Mouse (Mus musculus): Measurements from ENCODE around the gene Crat. TPM values are rescaled to one million over a fixed set of nuclear protein-coding genes. Genes with fewer than 3 reads are reported as not detected.
A peak's percentile ranks its signal among the peaks of the same experiment; 100 is the strongest.

The Crat gene
- polyA plus RNA-seq, 1 experiment: 96.4 TPM

DNA sequence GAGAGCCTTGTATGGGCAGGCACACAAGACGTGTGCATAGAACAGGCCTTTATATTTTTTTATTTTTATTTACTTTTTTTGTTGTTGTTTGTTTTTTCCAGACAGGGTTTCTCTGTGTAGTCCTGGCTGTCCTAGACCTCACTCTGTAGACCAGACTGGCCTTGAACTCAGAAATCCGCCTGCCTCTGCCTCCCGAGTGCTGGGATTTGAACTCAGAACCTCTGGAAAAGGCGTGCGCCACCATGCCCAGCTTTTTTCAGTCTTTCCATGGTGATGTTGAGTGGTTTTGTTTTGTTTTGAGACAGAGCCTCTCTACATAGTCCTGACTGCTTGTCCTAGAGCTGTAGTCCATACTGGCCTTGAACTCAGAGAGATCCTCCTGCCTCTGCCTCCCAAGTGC is 42.9 kb downstream of the Crat start:
- TF ChIP-seq POLR2A (IDR thresholded peaks at IDR 0.05; ENCODE audit: control insufficient read depth, extremely low read depth, insufficient read depth, low read length, poor library complexity) (no peak), CTCF (IDR thresholded peaks at IDR 0.05; ENCODE audit: borderline replicate concordance, control insufficient read depth, extremely low read depth, insufficient read depth, low read length, poor library complexity) (no peak)
- no peaks in the 10 kb centered on the region for H3K4me1 ChIP-seq (replicated peaks; ENCODE audit: control insufficient read depth, insufficient read depth, low read length)
- H3K27me3 ChIP-seq (ENCODE audit: control insufficient read depth, insufficient read depth, low read length): no peaks in the 10 kb centered on the region
- peaks cover 6% of the 10 kb centered on the region; the same call in 1 of the 2 replicates for H3K36me3 ChIP-seq (ENCODE audit: control insufficient read depth, insufficient read depth, low read length)
- no peak overlapping the region for H3K4me3 ChIP-seq (ENCODE audit: control insufficient read depth, insufficient read depth, low read length)
- DNase-seq: no peak
- no peak overlapping the region for H3K27ac ChIP-seq (ENCODE audit: control insufficient read depth, insufficient read depth, low read length)
- 97% methylated on average over 5 of the region's 5 CpGs for WGBS

DNA sequence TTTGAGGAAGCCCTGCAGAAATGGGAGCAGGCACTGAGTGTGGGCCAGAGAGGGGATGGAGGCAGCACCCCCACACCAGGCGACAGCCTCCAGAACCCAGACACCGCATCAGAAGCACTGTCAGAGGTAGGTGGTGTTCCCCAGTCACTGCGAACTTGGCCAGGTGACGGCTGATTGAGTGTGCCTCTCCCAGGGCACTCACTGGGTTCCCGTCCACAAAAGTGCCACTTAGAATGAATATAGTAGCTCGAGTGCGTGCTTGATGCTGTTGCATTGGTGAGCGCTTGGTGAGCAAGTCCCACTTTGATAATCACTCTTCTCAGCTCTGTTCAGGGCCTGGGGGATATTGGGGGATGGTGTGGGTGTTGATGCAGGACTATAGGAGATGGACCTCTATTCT is 44.1 kb downstream of the Crat start:
- no peaks in the 10 kb centered on the region for H3K27me3 ChIP-seq (ENCODE audit: control insufficient read depth, insufficient read depth, low read length)
- WGBS: over 99% methylated on average over 8 of the region's 8 CpGs
- no peaks in the 10 kb centered on the region for H3K4me1 ChIP-seq (replicated peaks; ENCODE audit: control insufficient read depth, insufficient read depth, low read length)
- peaks cover 6% of the 10 kb centered on the region; the same call in 1 of the 2 replicates for H3K36me3 ChIP-seq (ENCODE audit: control insufficient read depth, insufficient read depth, low read length)
- TF ChIP-seq POLR2A (IDR thresholded peaks at IDR 0.05; ENCODE audit: control insufficient read depth, extremely low read depth, insufficient read depth, low read length, poor library complexity) (no peak), CTCF (IDR thresholded peaks at IDR 0.05; ENCODE audit: borderline replicate concordance, control insufficient read depth, extremely low read depth, insufficient read depth, low read length, poor library complexity) (no peak)
- no peak overlapping the region for H3K27ac ChIP-seq (ENCODE audit: control insufficient read depth, insufficient read depth, low read length)
- H3K4me3 ChIP-seq (ENCODE audit: control insufficient read depth, insufficient read depth, low read length): no peak overlapping the region
- DNase-seq: no peak

DNA sequence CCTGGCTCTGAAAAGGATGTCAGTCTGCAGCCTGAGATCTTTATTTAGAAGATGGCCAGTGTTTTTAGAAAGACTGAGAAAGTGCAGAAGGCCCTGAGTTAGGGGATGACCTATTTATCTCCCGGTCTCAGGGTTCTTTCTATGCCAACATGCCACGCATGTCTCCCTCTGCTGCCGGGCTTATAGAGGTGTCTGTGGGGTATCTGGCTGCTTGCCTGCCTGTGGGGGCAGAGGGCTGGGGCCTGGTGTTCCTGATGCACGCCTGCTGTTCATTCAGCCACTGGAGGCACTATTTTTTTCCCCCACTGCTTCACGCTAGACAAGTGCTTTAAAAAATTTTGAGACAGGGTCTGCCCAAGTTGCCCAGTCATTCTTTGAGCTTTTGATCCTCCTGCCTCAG is 49.4 kb downstream of the Crat start:
- H3K27me3 ChIP-seq (ENCODE audit: control insufficient read depth, insufficient read depth, low read length): no peaks in the 10 kb centered on the region
- no peak overlapping the region for H3K27ac ChIP-seq (ENCODE audit: control insufficient read depth, insufficient read depth, low read length)
- TF ChIP-seq CTCF (IDR thresholded peaks at IDR 0.05; ENCODE audit: borderline replicate concordance, control insufficient read depth, extremely low read depth, insufficient read depth, low read length, poor library complexity) (no peak), POLR2A (IDR thresholded peaks at IDR 0.05; ENCODE audit: control insufficient read depth, extremely low read depth, insufficient read depth, low read length, poor library complexity) (no peak)
- peaks cover 6% of the 10 kb centered on the region; the same call in 1 of the 2 replicates for H3K36me3 ChIP-seq (ENCODE audit: control insufficient read depth, insufficient read depth, low read length)
- H3K4me1 ChIP-seq (replicated peaks; ENCODE audit: control insufficient read depth, insufficient read depth, low read length): peaks cover 8% of the 10 kb centered on the region
- DNase-seq: no peak
- WGBS: 67% methylated on average over 5 of the region's 5 CpGs
- no peak overlapping the region for H3K4me3 ChIP-seq (ENCODE audit: control insufficient read depth, insufficient read depth, low read length)

DNA sequence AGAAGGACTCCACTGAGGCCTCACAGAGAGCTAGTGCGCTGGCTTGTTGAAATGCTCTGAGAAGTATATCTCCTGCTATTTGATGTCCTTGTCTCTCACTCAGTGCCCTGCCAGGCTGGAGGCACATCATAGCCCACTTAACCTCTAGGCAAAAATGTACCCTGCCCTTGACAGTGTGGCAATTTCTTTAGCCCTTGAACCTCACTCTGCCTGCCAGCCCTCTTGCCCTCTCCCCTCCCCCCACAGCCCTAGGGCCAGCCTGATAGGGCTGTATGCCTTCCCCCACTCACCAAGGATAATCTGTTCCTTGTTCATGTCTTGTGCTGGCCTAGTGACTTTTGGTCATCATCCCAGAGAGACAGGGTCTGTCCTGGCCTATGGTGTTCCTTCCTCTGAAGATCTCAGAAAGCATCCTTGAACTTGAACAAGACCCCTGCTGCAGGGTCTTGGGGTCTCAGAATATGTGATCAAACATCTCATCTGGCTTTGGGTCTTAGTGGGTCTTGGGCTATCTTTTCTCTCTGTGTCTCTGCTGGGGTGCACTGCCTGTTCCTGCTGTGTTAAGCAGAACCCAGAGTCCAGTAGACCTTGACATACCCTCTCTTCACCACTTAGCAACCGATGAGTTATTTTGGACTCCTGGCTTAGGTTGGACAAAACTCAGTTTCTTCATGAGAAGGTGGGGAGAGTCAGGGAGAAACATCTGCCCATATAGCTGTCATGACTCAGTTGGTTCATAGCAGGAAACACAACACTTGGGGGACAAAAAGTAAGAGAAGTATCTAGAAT is 50.1 kb downstream of the Crat start:
- Histone ChIP-seq H3K36me3 (ENCODE audit: control insufficient read depth, insufficient read depth, low read length) (peaks cover 6% of the 10 kb centered on the region; the same call in 1 of the 2 replicates), H3K27ac (ENCODE audit: control insufficient read depth, insufficient read depth, low read length) (no peak overlapping the region), H3K4me1 (replicated peaks; ENCODE audit: control insufficient read depth, insufficient read depth, low read length) (peaks cover 8% of the 10 kb centered on the region), H3K4me3 (ENCODE audit: control insufficient read depth, insufficient read depth, low read length) (no peak overlapping the region), H3K27me3 (ENCODE audit: control insufficient read depth, insufficient read depth, low read length) (no peaks in the 10 kb centered on the region)
- DNase-seq: no peak
- no peak for TF ChIP-seq CTCF (IDR thresholded peaks at IDR 0.05; ENCODE audit: borderline replicate concordance, control insufficient read depth, extremely low read depth, insufficient read depth, low read length, poor library complexity)
- TF ChIP-seq POLR2A (IDR thresholded peaks at IDR 0.05; ENCODE audit: control insufficient read depth, extremely low read depth, insufficient read depth, low read length, poor library complexity): no peak
- 95% methylated on average over 2 of the region's 2 CpGs for WGBS

DNA sequence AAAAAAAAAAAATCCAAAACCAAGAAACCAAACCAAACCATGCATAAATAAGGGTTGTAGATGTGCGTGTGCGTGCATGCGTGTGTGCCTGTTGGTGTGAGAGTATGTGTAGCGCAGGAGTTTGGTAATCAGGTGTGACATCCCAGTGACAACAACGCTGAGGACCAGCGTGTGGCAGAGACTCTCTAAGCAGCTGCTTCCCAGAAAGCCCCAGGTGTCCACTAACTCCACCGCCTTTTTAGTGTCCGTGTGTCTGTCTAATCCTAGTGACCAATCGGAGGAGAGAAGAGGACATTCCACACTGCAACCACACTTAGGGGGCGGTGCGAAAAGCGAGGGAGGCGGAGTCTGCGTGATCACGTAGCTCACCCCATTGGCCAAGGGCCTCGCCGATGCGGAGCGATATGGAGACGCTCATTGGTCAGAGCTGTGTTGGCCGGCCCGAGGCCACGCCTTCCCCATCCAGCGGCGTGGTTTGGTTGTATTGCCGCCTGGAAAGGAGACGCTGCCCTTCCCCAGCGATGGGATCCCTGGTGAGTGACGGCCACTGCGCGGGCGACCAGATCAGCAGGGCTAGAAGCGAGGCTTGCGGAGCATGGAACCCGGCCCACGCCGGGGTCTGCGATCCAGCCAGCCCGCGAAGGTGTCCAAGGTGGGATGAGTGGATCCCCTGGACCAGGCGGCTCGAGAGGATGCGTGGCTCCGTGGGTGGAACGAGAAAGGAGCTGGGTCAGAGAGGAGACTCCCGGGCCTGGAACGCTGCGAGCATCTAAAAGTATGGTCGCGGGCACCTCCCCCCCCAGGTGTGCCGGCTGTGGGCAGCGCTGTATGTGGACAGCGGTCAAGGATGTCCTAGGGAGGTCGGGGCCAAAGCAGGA is 51.6 kb downstream of the Crat start, which contains the start of gene Miga2:
TSS of gene Miga2 (plus strand) at position 461 of the 878 bp plus-strand sequence.
- H3K4me3 ChIP-seq (ENCODE audit: control insufficient read depth, insufficient read depth, low read length): peak within 1 kb of the TSS; percentile 65
- no peak within 1 kb of the TSS for H3K27ac ChIP-seq (ENCODE audit: control insufficient read depth, insufficient read depth, low read length)
- peak; percentile 98 for DNase-seq
- H3K4me1 ChIP-seq (replicated peaks; ENCODE audit: control insufficient read depth, insufficient read depth, low read length): peaks cover 8% of the 10 kb centered on the region
- no peaks in the 10 kb centered on the region for H3K27me3 ChIP-seq (ENCODE audit: control insufficient read depth, insufficient read depth, low read length)
- WGBS: under 1% methylated on average over 54 of the region's 54 CpGs
- TF ChIP-seq POLR2A (IDR thresholded peaks at IDR 0.05; ENCODE audit: control insufficient read depth, extremely low read depth, insufficient read depth, low read length, poor library complexity) (0 out of 2 replicates have a peak, but pooled peaks have one; percentile 29), CTCF (IDR thresholded peaks at IDR 0.05; ENCODE audit: borderline replicate concordance, control insufficient read depth, extremely low read depth, insufficient read depth, low read length, poor library complexity) (peak; percentile 51; the same call in 1 of the 2 replicates)
- H3K36me3 ChIP-seq (ENCODE audit: control insufficient read depth, insufficient read depth, low read length): peaks cover 5% of the 10 kb centered on the region; the same call in 1 of the 2 replicates

DNA sequence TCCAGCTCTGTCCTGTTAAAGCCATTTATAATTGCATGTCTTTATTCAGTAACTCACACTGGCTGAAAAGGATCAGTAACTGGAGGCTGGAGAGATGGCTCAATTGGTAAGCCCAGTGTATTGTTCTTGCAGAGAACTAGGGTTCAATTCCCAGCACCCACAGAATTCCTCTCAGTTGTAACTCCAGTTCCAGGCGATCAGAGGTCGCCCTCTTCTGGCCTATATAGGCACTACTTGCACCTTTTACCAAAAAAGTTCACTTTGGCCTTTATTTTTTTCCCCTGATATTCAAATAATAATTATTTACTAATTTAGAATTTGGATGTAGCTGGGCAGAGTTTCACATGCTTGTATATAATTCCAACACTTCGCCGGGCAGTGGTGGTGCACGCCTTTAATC is 52.7 kb downstream of the Crat start:
- H3K27me3 ChIP-seq (ENCODE audit: control insufficient read depth, insufficient read depth, low read length): no peaks in the 10 kb centered on the region
- no peak for TF ChIP-seq POLR2A (IDR thresholded peaks at IDR 0.05; ENCODE audit: control insufficient read depth, extremely low read depth, insufficient read depth, low read length, poor library complexity)
- no peak for TF ChIP-seq CTCF (IDR thresholded peaks at IDR 0.05; ENCODE audit: borderline replicate concordance, control insufficient read depth, extremely low read depth, insufficient read depth, low read length, poor library complexity)
- no peak for DNase-seq
- peaks cover 17% of the 10 kb centered on the region for H3K4me1 ChIP-seq (replicated peaks; ENCODE audit: control insufficient read depth, insufficient read depth, low read length)
- H3K27ac ChIP-seq (ENCODE audit: control insufficient read depth, insufficient read depth, low read length): no peak overlapping the region
- WGBS: 86% methylated on average over 5 of the region's 5 CpGs
- H3K36me3 ChIP-seq (ENCODE audit: control insufficient read depth, insufficient read depth, low read length): no peaks in the 10 kb centered on the region
- H3K4me3 ChIP-seq (ENCODE audit: control insufficient read depth, insufficient read depth, low read length): no peak overlapping the region
